Mouse (Mus musculus) heart, adult 2 months (tissue): ENCODE measurements at regions not wholly inside any gene's neighbourhood (a gene's known extent, or its start where the extent isn't known, plus 50 kb on each side); places are given as distances from the start of the nearest gene placed in this dataset.

Source experiments
- DNase-seq, 2 experiments: peaks; one replicate each; pipeline ENCODE4 v3.0.0; 2021
- H3K27ac ChIP-seq: fragments of 200-600 bp; 2 replicates; pipeline ENCODE4 v1.8.1; 2022
- H3K27me3 ChIP-seq: fragments of 200-500 bp; 2 replicates; pipeline ENCODE4 v1.6.1; 2012; ENCODE audit warnings: mild to moderate bottlenecking, low read length, inconsistent platforms, mixed read lengths; ENCODE audit not compliant: control insufficient read depth, insufficient read depth
- H3K36me3 ChIP-seq: fragments of 200-500 bp; 2 replicates; pipeline ENCODE4 v1.6.1; 2012; ENCODE audit warnings: low read length, inconsistent platforms; ENCODE audit not compliant: control insufficient read depth, insufficient read depth
- H3K4me1 ChIP-seq: fragments of 200-500 bp; 2 replicates; pipeline ENCODE4 v1.6.1; 2011; ENCODE audit warnings: low read length; ENCODE audit not compliant: control insufficient read depth, insufficient read depth
- H3K4me3 ChIP-seq: fragments of 200-600 bp; 2 replicates; pipeline ENCODE4 v1.8.1; 2022
- H3K79me2 ChIP-seq: fragments of 200-500 bp; replicated peaks from 2 replicates; pipeline ENCODE4 v1.6.1; 2012; ENCODE audit warnings: mild to moderate bottlenecking, inconsistent platforms, low read length, moderate library complexity, mixed read lengths; ENCODE audit not compliant: control insufficient read depth, insufficient read depth
- H3K9ac ChIP-seq: fragments of 200-500 bp; 2 replicates; pipeline ENCODE4 v1.6.1; 2012; ENCODE audit warnings: low read depth, mild to moderate bottlenecking, control low read depth, inconsistent platforms, low read length, mixed read lengths
- CTCF ChIP-seq: fragments of 200-600 bp; IDR thresholded peaks from 2 replicates; pipeline ENCODE4 v1.8.1; 2022; ENCODE audit warnings: antibody characterized with exemption, mild to moderate bottlenecking, moderate library complexity
- EP300 ChIP-seq: fragments of 200-500 bp; IDR thresholded peaks from 2 replicates; pipeline ENCODE4 v1.6.1; 2011; ENCODE audit warnings: low read depth, low read length, control low read depth; ENCODE audit not compliant: insufficient read depth
- POLR2A ChIP-seq: fragments of 200-500 bp; IDR thresholded peaks from 2 replicates; pipeline ENCODE4 v1.6.1; 2011; ENCODE audit warnings: mild to moderate bottlenecking, low read depth, low read length, control low read depth; ENCODE audit not compliant: insufficient read depth
- WGBS: fragments of 180-500 bp; shearing (Covaris S2); methylation state at CpG from one replicate; pipeline ENCODE4 v1.1.7; 2018; 5-methylcytosine and 5-hydroxymethylcytosine counted together
- intact Hi-C: fragments of 180-260 bp; cut with DNase I; formaldehyde crosslinking; loops from one replicate; pipeline ENCODE4 v1.15.1; 2025

DNA sequence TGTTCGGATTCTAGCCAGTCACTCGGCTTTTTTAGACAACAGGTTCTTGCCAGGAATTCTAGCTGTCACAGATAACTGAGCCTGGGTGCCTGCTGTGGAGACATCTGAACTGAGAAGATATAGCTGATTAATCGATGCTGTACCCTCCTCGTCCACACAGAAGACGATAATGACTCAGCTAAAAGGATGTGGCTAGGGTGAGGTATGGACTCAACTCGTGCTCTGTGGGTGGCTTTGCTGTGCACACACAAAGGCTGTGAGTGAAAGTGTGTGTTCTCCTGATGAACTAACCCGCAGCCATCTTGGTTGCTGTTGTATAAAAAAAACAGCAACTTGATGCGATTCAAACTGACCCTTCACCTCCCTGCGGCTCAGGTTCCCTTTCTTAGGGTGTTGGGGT lies 158.8 kb upstream of the Igsf21 start:
- Histone ChIP-seq H3K36me3 (no peaks in the 10 kb centered on the region), H3K4me3 (no peak overlapping the region), H3K27ac (no peak overlapping the region), H3K79me2 (no peaks in the 10 kb centered on the region), H3K9ac (no peak overlapping the region), H3K27me3 (no peaks in the 10 kb centered on the region; the same call in 1 of the 2 replicates), H3K4me1 (no peaks in the 10 kb centered on the region)
- TF ChIP-seq CTCF (no peak), EP300 (no peak), POLR2A (no peak)
- DNase-seq = no peak
- intact Hi-C loops = no loop called here
- WGBS = 63% methylated on average over 9 of the region's 9 CpGs

DNA sequence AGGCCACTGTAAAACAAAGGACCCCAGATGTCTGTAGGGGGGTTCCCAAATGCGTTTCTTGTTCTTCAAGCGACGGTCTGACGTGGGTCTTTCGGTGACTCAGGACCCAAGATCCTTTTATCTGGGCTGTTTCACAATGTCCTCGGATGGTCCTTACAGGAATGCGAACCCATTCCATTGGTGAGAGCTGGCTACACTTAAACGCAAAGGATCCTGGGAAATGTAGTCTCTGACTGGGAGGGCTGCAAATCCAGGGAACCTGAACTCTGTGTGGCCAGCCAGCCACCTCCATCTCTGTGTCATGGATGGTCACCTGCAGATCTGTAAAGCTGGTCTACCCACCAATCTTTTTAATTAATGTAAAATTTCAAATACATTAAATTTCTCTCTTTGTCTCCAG lies 156.5 kb upstream of the Igsf21 start:
- H3K4me1 ChIP-seq = no peaks in the 10 kb centered on the region
- no peak for DNase-seq
- no peaks in the 10 kb centered on the region for H3K79me2 ChIP-seq
- 41% methylated on average over 8 of the region's 8 CpGs for WGBS
- H3K27me3 ChIP-seq = no peaks in the 10 kb centered on the region
- no peaks in the 10 kb centered on the region for H3K36me3 ChIP-seq
- H3K9ac ChIP-seq = no peak overlapping the region
- H3K4me3 ChIP-seq = no peak overlapping the region
- intact Hi-C loops = no loop called here
- no peak overlapping the region for H3K27ac ChIP-seq
- no peak for TF ChIP-seq EP300
- no peak for TF ChIP-seq CTCF
- TF ChIP-seq POLR2A = no peak

DNA sequence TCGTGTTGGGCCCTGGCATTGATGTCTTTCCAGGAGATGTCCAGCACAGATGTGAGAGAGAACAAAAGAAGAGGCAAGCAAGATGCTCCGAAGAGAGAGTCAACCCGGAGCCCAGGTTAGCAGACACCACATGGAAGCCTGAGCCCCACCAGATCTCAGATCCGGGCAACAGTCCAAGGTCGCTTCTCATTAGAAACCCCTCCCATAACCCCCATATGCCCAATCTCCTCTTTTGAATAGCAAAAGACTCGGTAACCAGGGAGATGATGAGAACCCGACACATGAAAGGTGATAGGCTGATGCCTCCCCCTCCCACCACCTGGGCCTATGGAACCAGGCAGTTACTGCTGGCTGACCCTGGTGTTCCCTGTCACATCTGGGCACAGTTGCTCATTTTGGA lies 155.7 kb upstream of the Igsf21 start:
- no peaks in the 10 kb centered on the region for H3K36me3 ChIP-seq
- no peak for TF ChIP-seq POLR2A
- H3K27me3 ChIP-seq = no peaks in the 10 kb centered on the region
- 64% methylated on average over 7 of the region's 7 CpGs for WGBS
- intact Hi-C loops = no loop called here
- no peak overlapping the region for H3K4me3 ChIP-seq
- no peaks in the 10 kb centered on the region for H3K4me1 ChIP-seq
- H3K9ac ChIP-seq = no peak overlapping the region
- H3K27ac ChIP-seq = no peak overlapping the region
- H3K79me2 ChIP-seq = no peaks in the 10 kb centered on the region
- no peak for DNase-seq

- WGBS = 85% methylated on average over 10 of the region's 10 CpGs
- H3K27me3 ChIP-seq = no peaks in the 10 kb centered on the region
- H3K27ac ChIP-seq = no peak overlapping the region
- no peaks in the 10 kb centered on the region for H3K4me1 ChIP-seq
- no peaks in the 10 kb centered on the region for H3K79me2 ChIP-seq
- no peaks in the 10 kb centered on the region for H3K36me3 ChIP-seq
- H3K9ac ChIP-seq = no peak overlapping the region
- no peak overlapping the region for H3K4me3 ChIP-seq
- no peak for DNase-seq
- intact Hi-C loops = no loop called here
- TF ChIP-seq CTCF (no peak), EP300 (no peak), POLR2A (no peak)
Measured at GRCm38 (mm10) chr4:140401632-140402031, 155.0 kb upstream of the Igsf21 start.

GRCm38 (mm10) chr4:140396548-140396947 lies 150.0 kb upstream of the Igsf21 start:
- Histone ChIP-seq H3K4me1 (no peaks in the 10 kb centered on the region), H3K36me3 (no peaks in the 10 kb centered on the region), H3K9ac (no peak overlapping the region), H3K27ac (no peak overlapping the region), H3K79me2 (no peaks in the 10 kb centered on the region), H3K27me3 (no peaks in the 10 kb centered on the region), H3K4me3 (no peak overlapping the region)
- no peak for DNase-seq
- WGBS = 61% methylated on average over 8 of the region's 8 CpGs
- TF ChIP-seq CTCF (no peak), POLR2A (no peak)
- intact Hi-C loops = no loop called here

- no peak overlapping the region for H3K9ac ChIP-seq
- no peak for DNase-seq
- no peaks in the 10 kb centered on the region for H3K79me2 ChIP-seq
- H3K36me3 ChIP-seq = no peaks in the 10 kb centered on the region
- TF ChIP-seq POLR2A = no peak
- TF ChIP-seq CTCF = no peak
- TF ChIP-seq EP300 = no peak
- H3K4me3 ChIP-seq = no peak overlapping the region
- intact Hi-C loops = no loop called here
- no peaks in the 10 kb centered on the region for H3K4me1 ChIP-seq
- no peaks in the 10 kb centered on the region for H3K27me3 ChIP-seq
- H3K27ac ChIP-seq = no peak overlapping the region
- WGBS = 51% methylated on average over 7 of the region's 7 CpGs
Measured at GRCm38 (mm10) chr4:140392290-140392689, 145.7 kb upstream of the Igsf21 start.
